Mouse (Mus musculus): ENCODE measurements at regions not wholly inside any gene's neighbourhood (a gene's known extent, or its start where the extent isn't known, plus 50 kb on each side); places are given as distances from the start of the nearest gene placed in this dataset.

- TF ChIP-seq CTCF (IDR thresholded peaks at IDR 0.05; ENCODE audit: extremely low read depth, insufficient read depth, insufficient read length, insufficient replicate concordance) (no peak), POLR2A (IDR thresholded peaks at IDR 0.05; ENCODE audit: low read depth, low read length) (no peak)
Observed at GRCm38 (mm10) chr12:92019593-92020224, 170.8 kb upstream of the Sel1l start.
